Mouse (Mus musculus): Measurements from ENCODE around the gene Nkx2-5. TPM values are rescaled to one million over a fixed set of nuclear protein-coding genes. Genes with fewer than 3 reads are reported as not detected.

Gene Nkx2-5
- polyA plus RNA-seq, 1 experiment from 2014 or later = 7.4 TPM

GRCm38 (mm10) chr17:26791580-26791979 lies 53.2 kb downstream of the Nkx2-5 start:
- Histone ChIP-seq H3K27ac (replicated peaks; ENCODE audit: low read depth, low read length) (no peak overlapping the region), H3K4me3 (ENCODE audit: low read depth, low read length) (no peak overlapping the region), H3K27me3 (replicated peaks; ENCODE audit: control insufficient read depth, insufficient read depth, low read length) (no peaks in the 10 kb centered on the region), H3K9me3 (ENCODE audit: control insufficient read depth, low read length) (no peaks in the 10 kb centered on the region), H3K4me1 (ENCODE audit: control insufficient read depth, insufficient read depth, low read length) (no peaks in the 10 kb centered on the region), H3K36me3 (ENCODE audit: control insufficient read depth, insufficient read depth, low read length) (peaks cover 63% of the 10 kb centered on the region), H3K4me2 (ENCODE audit: low read depth, low read length) (no peak overlapping the region), H3K9ac (ENCODE audit: low read depth, low read length) (no peak overlapping the region)
- ATAC-seq (ENCODE audit: low read depth) (no peak), DNase-seq (ENCODE audit: low spot score) (no peak)
- WGBS = 90% methylated on average over 7 of the region's 7 CpGs

- Histone ChIP-seq H3K4me2 (ENCODE audit: low read depth, low read length) (no peak overlapping the region), H3K9me3 (ENCODE audit: control insufficient read depth, low read length) (no peaks in the 10 kb centered on the region), H3K27ac (replicated peaks; ENCODE audit: low read depth, low read length) (no peak overlapping the region), H3K4me3 (ENCODE audit: low read depth, low read length) (no peak overlapping the region), H3K27me3 (replicated peaks; ENCODE audit: control insufficient read depth, insufficient read depth, low read length) (no peaks in the 10 kb centered on the region), H3K36me3 (ENCODE audit: control insufficient read depth, insufficient read depth, low read length) (peaks cover 71% of the 10 kb centered on the region), H3K9ac (ENCODE audit: low read depth, low read length) (no peak overlapping the region), H3K4me1 (ENCODE audit: control insufficient read depth, insufficient read depth, low read length) (no peaks in the 10 kb centered on the region)
- WGBS = 82% methylated on average over 11 of the region's 11 CpGs
- ATAC-seq (ENCODE audit: low read depth) = no peak
- no peak for DNase-seq (ENCODE audit: low spot score)
Observed at GRCm38 (mm10) chr17:26790269-26791214, 54.3 kb downstream of the Nkx2-5 start.

DNA sequence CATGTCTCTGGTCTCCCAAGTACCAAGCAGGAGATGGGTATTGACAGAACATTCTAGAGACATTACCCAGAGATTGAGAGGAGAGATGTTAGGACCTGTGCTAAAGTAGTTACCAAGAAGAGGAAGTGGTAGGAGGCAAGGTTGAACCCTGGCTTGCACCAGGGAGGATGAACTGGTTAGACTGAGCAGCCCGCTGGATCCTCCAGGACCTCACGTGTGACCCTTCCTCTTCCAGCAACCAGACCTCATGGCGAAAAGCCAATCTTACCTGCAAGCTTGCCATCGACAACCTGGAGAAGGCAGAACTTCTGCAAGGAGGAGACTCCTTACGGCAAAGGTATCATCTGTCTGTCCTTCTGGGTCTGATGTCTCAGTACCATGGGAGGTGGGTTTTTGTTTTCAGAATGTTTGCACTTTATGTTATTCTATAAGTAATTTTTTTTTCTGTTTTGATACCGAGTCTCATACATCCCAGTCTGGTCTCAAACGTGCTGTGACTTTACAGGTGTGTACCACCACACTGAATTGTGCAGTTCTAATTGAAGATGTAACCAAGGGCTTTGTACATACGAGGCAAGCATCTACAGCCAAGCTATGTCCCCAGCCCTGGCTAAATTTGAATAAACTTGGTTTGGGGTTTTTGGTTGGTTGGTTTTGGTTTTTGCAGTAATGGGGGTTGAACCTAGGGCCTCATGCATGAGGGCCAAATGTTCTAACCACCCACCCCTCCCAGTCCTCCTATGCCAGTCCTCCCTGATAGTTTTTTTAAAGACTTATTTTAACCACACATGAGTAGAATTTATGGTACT lies 55.1 kb downstream of the Nkx2-5 start:
- Histone ChIP-seq H3K27ac (replicated peaks; ENCODE audit: low read depth, low read length) (no peak overlapping the region), H3K4me2 (ENCODE audit: low read depth, low read length) (no peak overlapping the region), H3K27me3 (replicated peaks; ENCODE audit: control insufficient read depth, insufficient read depth, low read length) (no peaks in the 10 kb centered on the region), H3K4me3 (ENCODE audit: low read depth, low read length) (no peak overlapping the region), H3K9ac (ENCODE audit: low read depth, low read length) (no peak overlapping the region), H3K36me3 (ENCODE audit: control insufficient read depth, insufficient read depth, low read length) (peaks cover 79% of the 10 kb centered on the region), H3K9me3 (ENCODE audit: control insufficient read depth, low read length) (no peaks in the 10 kb centered on the region), H3K4me1 (ENCODE audit: control insufficient read depth, insufficient read depth, low read length) (no peaks in the 10 kb centered on the region)
- ATAC-seq (ENCODE audit: low read depth) (no peak), DNase-seq (ENCODE audit: low spot score) (no peak)
- 91% methylated on average over 8 of the region's 8 CpGs for WGBS

GRCm38 (mm10) chr17:26788986-26789385 lies 55.8 kb downstream of the Nkx2-5 start:
- H3K4me3 ChIP-seq (ENCODE audit: low read depth, low read length) = no peak overlapping the region
- no peak overlapping the region for H3K4me2 ChIP-seq (ENCODE audit: low read depth, low read length)
- no peaks in the 10 kb centered on the region for H3K4me1 ChIP-seq (ENCODE audit: control insufficient read depth, insufficient read depth, low read length)
- 90% methylated on average over 8 of the region's 8 CpGs for WGBS
- H3K27ac ChIP-seq (replicated peaks; ENCODE audit: low read depth, low read length) = no peak overlapping the region
- H3K36me3 ChIP-seq (ENCODE audit: control insufficient read depth, insufficient read depth, low read length) = peaks cover 86% of the 10 kb centered on the region
- H3K9me3 ChIP-seq (ENCODE audit: control insufficient read depth, low read length) = no peaks in the 10 kb centered on the region
- H3K9ac ChIP-seq (ENCODE audit: low read depth, low read length) = no peak overlapping the region
- H3K27me3 ChIP-seq (replicated peaks; ENCODE audit: control insufficient read depth, insufficient read depth, low read length) = no peaks in the 10 kb centered on the region
- DNase-seq (ENCODE audit: low spot score) (no peak), ATAC-seq (ENCODE audit: low read depth) (no peak)

Other genes starting within 250 kb of the Nkx2-5 start
- 229 and 261 TPM in 2 replicates for gene Atp6v0e, start 181.8 kb downstream of the Nkx2-5 start, polyA plus RNA-seq (2014; fragmentation: Nextera tagmentation; extraction: Ambion mirVana)
- 4.2 and 5.1 TPM in 2 replicates for gene Crebrf, start 129.4 kb downstream of the Nkx2-5 start, polyA plus RNA-seq (2014; fragmentation: Nextera tagmentation; extraction: Ambion mirVana)
- 38.4 and 40.7 TPM in 2 replicates for gene Bnip1, start 63.9 kb downstream of the Nkx2-5 start, polyA plus RNA-seq (2014; fragmentation: Nextera tagmentation; extraction: Ambion mirVana)
- gene Kifc5b, start 72.1 kb upstream of the Nkx2-5 start, polyA plus RNA-seq (2014; fragmentation: Nextera tagmentation; extraction: Ambion mirVana) = 3.0 and 4.7 TPM in 2 replicates
- gene Phf1, start 88.0 kb upstream of the Nkx2-5 start, polyA plus RNA-seq (2014; fragmentation: Nextera tagmentation; extraction: Ambion mirVana) = 10.0 and 12.0 TPM in 2 replicates
- gene Cuta, start 94.6 kb upstream of the Nkx2-5 start, polyA plus RNA-seq (2014; fragmentation: Nextera tagmentation; extraction: Ambion mirVana) = 142 and 148 TPM in 2 replicates
- 1.4 and 2.6 TPM in 2 replicates for gene Syngap1, start 96.2 kb upstream of the Nkx2-5 start, polyA plus RNA-seq (2014; fragmentation: Nextera tagmentation; extraction: Ambion mirVana)
- 9.0 and 9.1 TPM in 2 replicates for gene Zbtb9, start 128.2 kb upstream of the Nkx2-5 start, polyA plus RNA-seq (2014; fragmentation: Nextera tagmentation; extraction: Ambion mirVana)
- gene Bak1, start 184.0 kb upstream of the Nkx2-5 start, polyA plus RNA-seq (2014; fragmentation: Nextera tagmentation; extraction: Ambion mirVana) = 9.0 and 9.8 TPM in 2 replicates
- 5.0 and 5.5 TPM in 2 replicates for gene Itpr3, start 212.3 kb upstream of the Nkx2-5 start, polyA plus RNA-seq (2014; fragmentation: Nextera tagmentation; extraction: Ambion mirVana)

All from embryonic facial prominence, embryonic 14.5 days (tissue).